Mouse (Mus musculus) G1E (cell line): ENCODE measurements at regions not wholly inside any gene's neighbourhood (a gene's known extent, or its start where the extent isn't known, plus 50 kb on each side); places are given as distances from the start of the nearest gene placed in this dataset.

Experiments used
- CTCF ChIP-seq: IDR thresholded peaks from 2 replicates; pipeline ENCODE4 v1.5.1; 2012; ENCODE audit warnings: low read depth, low read length, inconsistent platforms, mixed read lengths
- GATA1 ChIP-seq: IDR thresholded peaks from 2 replicates; pipeline ENCODE4 v1.6.1; 2012; ENCODE audit warnings: borderline replicate concordance, low read length, inconsistent platforms, mixed read lengths
- GATA2 ChIP-seq: IDR thresholded peaks from 2 replicates; pipeline ENCODE4 v1.6.1; 2012; ENCODE audit warnings: low read depth, low read length, inconsistent platforms, borderline replicate concordance

DNA sequence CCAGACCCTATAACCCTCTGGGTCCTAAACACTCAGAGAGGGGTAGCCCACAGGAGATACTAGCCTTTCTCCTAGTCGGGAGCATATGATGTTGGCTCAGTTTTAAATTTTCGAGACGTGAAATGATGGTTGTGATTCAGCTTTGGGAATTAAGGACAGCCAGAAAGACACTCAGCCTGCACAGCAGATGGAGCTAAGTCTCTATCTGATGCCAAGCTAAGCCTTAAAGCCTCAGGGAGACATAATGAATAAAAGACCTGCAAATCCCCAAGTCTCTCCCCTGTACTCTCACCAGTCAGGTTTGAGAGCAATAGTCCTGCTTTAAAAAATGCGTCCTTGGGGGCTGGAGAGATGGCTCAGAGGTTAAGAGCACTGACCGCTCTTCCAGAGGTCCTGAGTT, 75.3 kb upstream of the Ipo5 start:
- TF ChIP-seq CTCF (no peak), GATA1 (no peak), GATA2 (no peak)
